Mouse (Mus musculus): ENCODE data around the gene Klf2.

Gene Klf2

GRCm38 (mm10) chr8:72318801-72319322 lies at the start of gene Klf2:
Klf2 (plus strand) TSS chr8:72319033.
- DNase-seq: peak; percentile 99

GRCm38 (mm10) chr8:72270606-72271005 lies 48.2 kb upstream of the Klf2 start:
- peak; percentile 29 for DNase-seq

GRCm38 (mm10) chr8:72271051-72271660 lies 47.7 kb upstream of the Klf2 start:
- no peak for DNase-seq

DNA sequence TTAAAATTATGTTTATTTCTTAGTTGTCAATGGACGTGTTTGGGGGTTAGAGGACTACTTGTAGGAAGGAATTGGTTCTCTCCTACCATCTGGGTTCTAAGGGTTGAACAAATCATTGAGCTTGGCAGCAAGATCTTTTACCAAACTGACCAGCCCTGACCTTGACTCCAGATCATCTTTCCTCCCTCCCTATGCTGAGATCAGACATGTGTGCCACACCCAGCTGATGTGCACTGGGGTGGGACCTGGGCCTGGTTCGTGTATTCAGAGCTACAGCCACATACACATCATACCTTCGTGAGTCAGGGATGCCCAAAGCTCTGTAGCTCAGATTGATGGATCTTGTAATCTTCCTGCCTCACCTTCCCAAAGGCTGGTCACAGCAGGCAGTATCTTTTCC lies 47.1 kb upstream of the Klf2 start:
- no peak for DNase-seq

- DNase-seq: peak; percentile 90
Measured at GRCm38 (mm10) chr8:72272361-72272760, 46.5 kb upstream of the Klf2 start.

DNA sequence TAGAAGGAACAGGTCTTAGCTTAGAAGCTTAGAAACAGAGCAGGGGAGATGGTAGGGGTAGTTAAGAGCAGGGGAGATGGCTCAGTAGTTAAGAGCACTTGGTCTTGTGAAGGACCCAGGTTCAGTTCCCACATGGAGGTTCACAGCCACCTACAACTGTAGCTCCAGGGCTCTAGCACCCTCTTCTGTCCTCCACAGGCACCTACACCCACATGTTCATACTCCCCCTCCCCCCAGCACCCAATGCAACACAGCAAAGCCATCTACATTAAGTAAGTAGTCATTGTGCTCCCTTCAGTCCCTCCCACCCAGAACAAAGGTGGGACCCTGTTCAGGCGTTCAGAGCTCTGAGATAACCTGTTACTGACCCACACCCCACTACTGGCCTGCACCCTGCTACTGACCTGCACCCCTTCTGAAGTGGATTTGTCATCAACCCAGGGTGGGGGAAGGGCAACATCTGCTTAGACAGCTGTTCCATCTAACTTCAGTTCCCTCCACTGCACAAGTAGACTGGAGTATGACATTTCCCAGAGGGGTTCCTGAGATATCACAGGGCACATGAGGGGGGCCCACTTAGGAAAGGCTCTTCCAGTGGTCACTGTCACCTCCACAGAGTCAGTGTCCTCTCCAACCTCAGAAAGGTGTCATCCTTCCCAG lies 45.6 kb upstream of the Klf2 start:
- no peak for DNase-seq

DNA sequence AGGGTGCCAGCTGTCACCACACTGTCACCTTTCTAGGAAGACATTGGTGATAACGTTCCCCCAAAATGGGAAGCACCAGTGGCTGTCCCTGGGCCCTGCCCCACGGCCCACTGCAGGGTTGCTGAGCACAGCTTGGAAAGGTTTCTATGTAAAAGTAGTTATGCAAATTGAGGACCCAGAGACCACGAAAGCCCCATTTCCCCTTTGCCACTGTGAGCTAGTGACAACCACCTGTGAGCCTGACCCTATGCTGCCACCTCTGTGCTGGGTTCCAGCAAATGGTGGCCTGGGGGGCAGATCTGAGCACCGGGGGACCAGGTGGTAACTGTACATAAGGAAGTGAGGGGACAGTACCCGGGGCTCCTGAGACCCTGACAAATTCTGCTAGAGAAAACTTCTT lies 45.0 kb upstream of the Klf2 start:
- peak; percentile 32 for DNase-seq

DNA sequence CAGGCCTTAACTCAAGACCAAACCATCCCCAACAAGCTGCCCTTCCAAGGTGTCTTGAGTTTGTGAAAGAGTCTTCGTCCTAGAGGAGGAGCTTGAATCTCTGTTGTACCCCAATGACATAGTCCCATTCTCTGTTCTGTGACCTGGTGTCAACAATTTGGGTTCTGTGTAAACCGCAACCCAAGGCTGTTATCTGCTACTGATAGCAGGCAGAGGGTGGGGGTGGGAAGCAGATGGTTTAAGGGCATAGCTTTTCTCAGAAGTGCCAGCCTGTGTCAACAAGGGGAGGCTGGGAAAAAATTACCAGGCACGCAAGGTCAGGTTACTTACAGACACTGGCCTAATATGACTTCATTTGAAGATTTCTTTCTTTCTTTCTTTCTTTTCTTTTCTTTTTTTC lies 41.6 kb upstream of the Klf2 start:
- no peak for DNase-seq

- no peak for DNase-seq
Measured at GRCm38 (mm10) chr8:72279151-72279550, 39.7 kb upstream of the Klf2 start.

DNA sequence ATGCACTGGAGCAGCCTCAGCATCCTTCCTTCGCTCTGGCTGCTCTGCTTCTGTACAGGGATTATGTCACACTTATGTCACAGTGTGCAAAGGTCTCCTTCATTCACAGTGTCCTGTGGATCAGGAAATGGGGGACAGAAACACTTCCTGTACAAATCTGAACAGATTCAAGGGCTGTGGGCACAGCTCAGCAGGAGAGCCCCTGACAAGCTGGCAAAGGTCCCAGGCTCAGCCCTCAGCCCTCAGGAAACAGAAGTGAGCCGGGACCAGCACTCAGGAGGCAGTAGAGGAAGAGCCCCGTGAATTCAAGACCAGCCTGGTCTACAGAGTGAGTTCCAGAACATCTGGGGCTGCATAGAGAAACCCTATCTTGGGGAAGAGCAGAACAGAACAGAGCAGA lies 37.2 kb upstream of the Klf2 start:
- DNase-seq: peak; percentile 45

DNA sequence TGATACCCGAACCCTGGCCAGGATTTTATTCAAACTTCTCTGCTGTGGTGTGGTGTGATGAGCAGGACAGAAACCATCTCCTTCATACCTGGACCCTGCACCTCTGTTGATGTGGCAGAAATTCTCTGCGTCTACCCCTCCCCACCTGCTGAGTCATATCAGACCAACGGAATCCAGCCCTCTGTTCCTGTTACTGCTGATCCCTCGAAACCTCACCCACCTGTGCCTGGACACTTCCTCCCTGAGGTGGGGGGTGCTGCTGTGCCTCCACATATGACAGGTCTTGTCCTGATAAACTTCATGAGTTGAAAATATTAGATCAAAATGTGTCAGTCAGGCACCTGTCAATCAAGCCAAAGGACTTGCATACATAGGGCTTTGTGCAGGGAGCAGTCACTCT lies 33.5 kb upstream of the Klf2 start:
- DNase-seq: no peak

DNA sequence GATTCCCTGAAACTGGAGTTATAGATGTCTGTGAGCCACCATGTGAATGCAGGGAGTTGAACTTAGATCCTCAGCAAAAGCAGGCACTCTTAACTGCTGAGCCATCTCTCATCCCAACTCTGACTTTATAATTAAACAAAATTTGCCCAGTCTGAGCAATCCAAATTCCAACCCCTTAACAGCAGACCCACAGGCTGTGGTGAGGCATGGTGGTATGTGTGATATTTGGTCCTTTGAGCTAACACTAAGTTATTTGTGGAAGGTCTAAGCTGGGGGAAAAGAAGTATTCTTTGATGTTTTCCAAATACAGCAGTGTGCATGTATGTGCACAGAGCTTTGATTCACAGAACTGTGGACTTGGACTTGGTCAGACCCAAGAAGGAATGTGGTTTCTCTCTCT lies 29.8 kb upstream of the Klf2 start:
- no peak for DNase-seq

GRCm38 (mm10) chr8:72291104-72291503 lies 27.7 kb upstream of the Klf2 start:
- DNase-seq: no peak

GRCm38 (mm10) chr8:72293309-72293708 lies 25.5 kb upstream of the Klf2 start:
- DNase-seq: no peak

GRCm38 (mm10) chr8:72295125-72295524 lies 23.7 kb upstream of the Klf2 start:
- peak; percentile 40 for DNase-seq

- peak; percentile 93 for DNase-seq
Measured at GRCm38 (mm10) chr8:72295679-72296078, 23.2 kb upstream of the Klf2 start.

GRCm38 (mm10) chr8:72296561-72296960 lies 22.3 kb upstream of the Klf2 start:
- DNase-seq: peak; percentile 15

GRCm38 (mm10) chr8:72298928-72299327 lies 19.9 kb upstream of the Klf2 start:
- no peak for DNase-seq

DNA sequence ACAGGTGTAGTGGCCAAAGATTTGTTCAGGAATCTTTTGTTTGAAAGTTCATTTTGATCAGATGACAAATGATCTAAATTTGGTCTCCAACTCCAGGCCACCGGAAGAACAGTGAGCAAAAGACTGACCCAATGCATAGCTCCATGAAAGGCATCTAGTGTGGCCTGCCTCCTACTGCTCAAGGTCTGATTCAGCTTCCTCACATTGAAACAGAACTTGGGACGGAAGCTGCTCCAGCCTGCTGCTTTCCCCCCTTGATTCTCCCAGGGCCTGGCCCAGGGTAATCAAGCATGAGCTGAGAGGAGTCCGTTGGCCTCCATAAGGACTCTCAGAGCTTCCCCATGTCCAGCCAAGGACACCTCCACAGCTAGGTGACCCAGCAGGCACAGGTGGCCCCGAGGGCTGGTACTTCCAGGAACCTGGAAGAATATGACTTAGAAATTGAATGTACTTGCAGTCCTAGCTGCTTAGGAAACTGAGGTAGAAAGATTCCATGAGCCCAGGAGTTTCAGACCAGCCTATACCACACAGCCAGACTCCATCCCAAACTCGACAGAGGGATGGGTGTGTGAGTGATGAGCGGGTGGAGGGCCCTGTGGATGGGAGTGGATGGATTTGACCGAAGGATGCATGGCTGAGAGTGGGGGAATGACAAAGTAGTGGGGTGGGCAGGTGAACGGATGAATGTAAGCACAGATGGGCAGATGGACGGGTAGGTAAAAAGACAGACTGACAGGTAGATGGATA lies 18.0 kb upstream of the Klf2 start:
- no peak for DNase-seq

DNA sequence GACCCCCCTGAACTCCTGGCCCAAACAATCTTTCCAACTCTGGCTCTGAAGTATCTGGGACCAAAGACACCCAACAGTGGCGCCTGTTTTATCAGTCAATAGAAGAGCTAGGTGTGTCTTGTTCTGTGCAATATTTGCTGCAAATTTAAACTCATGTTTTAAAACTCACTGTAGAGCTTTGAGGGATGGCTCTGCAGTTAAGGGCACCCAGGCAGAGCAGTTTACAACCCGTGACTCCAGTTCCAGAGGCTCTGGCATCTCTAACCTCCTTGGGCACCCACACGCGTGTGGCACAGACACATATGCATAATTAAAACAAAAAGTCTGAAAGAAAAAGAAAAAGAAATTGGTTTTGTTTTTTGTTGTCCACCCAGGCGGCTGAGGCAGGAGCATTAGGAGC lies 17.3 kb upstream of the Klf2 start:
- DNase-seq: no peak

DNA sequence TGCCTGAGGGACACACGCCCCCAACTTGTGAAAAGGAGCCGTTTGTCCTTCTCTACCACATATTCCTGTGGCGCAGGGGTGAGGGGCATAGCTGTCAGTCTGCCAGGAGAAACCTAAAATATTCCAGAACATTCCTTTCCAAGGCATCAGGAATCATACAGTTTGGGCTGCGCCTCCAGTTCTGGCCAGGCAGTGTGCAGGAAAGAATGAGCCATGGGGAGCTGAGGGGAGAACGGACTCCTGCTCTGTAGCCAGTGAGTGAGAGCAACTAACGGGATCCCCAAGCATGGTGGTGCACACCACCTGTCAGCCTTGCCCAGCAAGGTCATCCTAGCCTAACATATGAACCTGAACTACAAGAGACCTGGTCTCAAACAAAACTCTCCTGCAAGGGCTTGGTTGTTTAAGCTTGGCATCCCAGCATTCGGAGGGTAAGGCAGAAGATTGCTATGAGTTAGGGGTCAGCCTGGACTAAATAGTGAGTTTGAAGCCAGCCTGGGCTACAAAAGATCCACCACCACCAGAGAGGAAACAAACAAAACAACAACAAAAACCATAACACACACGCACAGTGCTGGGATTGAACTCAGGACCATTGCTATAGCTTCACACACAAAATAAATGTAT lies 15.7 kb upstream of the Klf2 start:
- peak; percentile 23 for DNase-seq

DNA sequence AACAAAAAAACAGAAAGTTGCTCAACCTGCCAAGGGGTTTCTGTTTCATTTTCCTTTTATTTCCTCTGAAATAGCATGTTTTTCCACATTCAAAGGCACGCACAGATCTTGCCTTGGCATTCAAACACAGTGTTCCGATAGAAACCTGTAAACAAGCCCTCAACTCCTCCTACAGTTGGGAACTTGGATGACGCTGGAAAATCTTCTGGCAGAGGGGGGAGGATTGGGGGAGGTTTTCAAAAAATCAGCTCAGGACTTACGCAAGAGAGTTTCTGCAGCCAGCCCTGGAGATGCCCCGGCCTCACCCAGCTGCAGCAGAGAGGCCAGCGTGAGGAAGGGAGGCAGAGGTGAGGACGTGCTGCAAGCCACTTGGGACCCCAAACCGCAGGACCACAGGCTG lies 15.2 kb upstream of the Klf2 start:
- peak; percentile 90 for DNase-seq

DNA sequence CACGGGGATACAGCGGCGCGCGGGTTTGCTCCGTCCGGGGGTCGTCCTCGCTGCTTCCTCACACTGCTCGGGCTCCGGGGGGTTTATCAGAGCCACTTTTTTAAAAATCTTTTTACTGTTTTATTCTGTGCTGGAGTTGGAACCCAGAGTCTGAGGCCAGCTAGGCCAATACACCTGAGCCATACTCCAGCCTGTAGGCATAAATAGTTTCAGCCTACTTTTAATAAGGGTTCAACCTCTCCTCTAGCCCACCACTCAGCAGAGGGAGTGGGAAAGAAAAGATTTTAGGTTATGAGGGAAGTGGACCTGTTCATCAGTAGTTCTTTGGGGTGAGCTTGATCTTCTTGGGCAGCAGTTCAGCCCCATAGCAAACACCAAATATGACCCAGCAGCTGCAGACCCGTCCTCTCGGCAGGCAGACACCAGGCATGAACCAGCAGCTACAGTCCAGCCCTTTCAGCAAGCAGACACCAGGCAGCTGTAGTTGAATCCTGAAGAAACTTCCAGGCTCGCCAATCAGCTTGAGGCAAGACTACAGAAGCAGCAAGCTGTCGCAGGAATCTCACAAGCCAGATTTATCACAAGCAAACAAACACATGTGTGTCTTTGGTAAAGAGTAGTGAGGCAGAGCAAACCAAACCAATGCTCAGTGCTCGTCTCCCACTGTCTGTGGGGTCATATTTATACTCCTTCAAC lies 13.5 kb upstream of the Klf2 start, which contains the start of gene Gm10282:
TSS of gene Gm10282 (minus strand) at position 51 of the 696 bp plus-strand sequence.
- no peak for DNase-seq

All from lung, postnatal 36 days (tissue).